Mouse (Mus musculus): ENCODE results near the gene Osbpl5. TPM values are rescaled to one million over a fixed set of nuclear protein-coding genes. Genes with fewer than 3 reads are reported as not detected.

The Osbpl5 gene
- total RNA-seq, 2 experiments from 2014 or later, result 42.3 to 50.7 TPM

DNA sequence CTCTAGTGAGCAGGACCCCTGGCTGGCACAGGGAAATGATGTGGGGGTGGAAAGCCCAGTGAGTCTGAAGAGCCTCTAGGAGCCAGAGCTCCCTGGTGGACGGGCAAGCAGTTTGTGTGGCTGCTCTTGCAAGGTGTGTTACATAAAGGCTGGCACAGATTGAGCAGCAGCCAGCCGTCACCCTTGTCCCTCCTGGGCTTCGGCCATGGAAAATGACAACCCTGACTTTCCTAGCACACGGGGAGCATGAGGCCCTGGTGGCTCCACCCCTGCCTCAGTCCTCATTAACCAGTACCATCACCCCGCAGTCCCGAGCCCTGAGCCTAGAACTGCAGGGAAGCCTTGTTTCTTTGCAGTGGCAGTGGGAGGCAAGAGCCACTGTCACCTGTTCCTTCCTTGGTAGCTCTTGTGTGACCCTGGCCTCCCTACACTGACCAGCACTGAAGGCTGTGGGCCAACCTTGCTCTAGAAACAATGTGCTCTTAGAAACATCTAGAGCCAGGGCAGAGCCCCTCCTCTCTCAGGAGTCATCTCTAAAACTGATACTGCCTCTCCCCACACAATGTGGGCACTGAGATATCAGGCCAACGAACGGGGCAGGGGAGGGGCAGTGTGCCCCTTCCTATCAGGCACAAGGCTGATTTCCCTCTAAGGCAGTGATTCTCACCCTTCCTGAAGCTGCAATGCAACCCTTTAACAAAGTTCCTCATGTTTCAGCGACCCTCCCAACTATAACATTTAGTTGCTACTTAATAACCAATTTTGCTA lies 1.2 kb downstream of the Osbpl5 start:
- DNase-seq (ENCODE audit: low spot score in 2 of 2), result no peak

DNA sequence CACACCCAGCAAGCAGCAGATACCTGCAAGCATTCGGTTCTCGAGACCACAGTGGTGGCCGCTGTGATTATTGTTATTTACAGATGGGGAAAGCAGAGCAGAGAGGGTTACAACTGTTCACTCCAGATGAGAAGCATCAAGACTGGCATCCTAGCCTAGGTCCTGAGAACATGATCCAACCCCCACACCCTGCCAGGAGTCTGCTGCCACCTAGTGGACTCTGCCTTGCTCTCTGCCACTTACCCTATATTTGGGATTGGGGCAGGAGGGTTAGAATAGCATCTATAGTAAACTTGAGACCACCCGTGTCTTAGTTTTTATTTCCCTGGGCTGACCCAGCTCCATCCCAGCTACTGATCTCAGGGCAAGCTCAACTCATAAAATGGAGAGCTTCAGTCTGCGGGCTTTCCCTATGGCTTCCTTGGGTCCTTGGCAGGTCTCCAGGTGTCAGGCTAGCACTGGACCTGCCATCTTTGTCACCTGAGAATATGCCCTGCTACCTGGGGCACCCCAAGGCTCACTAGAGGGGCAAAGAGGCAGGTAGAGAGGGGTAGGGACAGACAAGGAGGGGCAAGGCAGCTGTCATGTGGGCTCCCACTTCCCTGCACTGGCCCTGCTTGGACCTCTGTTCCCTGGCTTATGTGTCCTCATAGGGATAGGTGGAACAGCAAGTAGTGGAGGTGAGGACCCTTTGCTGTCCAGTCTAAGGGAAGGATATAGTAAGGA lies 2.6 kb downstream of the Osbpl5 start:
- no peak for DNase-seq (ENCODE audit: low spot score in 2 of 2)

DNA sequence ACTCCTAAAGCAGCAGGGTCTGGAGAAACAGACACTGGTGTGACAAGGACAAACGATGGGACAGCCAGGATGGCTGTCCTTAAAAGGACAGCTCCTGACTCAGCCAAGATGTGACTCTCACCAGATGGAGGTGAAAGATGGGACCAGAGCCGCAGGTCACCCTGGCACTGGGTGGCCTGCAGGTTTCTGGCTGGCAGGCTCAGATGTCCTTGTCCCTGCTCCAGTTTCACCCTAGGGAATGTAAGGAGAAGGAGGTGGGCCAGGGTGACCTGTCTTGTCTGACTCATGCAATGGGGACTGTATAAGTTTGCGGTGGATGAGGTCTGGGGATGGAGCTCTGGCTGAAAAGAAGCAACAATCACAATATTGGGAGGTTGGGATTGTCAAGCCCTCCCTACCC lies 4.2 kb downstream of the Osbpl5 start:
- no peak for DNase-seq (ENCODE audit: low spot score in 2 of 2)

DNA sequence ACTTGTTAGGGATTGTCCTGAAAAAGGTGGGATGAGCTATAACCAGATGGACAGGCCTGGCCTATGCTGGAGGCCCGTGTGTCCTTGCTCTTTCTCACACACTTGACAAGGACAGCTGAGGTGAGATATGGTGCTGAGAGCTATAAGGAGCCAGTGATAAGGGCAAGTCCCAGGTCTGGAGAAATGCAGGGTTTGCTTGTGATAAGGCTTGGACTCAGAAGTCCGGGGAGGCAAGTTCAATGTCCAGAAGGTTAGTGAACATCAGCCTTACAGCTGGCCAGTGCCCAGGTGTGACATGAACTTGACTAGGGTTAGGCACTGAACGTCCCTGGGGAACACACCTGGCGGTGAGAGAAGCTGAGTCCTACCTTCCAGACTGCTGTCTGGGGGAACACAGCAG lies 4.7 kb downstream of the Osbpl5 start:
- no peak for DNase-seq (ENCODE audit: low spot score in 2 of 2)

DNA sequence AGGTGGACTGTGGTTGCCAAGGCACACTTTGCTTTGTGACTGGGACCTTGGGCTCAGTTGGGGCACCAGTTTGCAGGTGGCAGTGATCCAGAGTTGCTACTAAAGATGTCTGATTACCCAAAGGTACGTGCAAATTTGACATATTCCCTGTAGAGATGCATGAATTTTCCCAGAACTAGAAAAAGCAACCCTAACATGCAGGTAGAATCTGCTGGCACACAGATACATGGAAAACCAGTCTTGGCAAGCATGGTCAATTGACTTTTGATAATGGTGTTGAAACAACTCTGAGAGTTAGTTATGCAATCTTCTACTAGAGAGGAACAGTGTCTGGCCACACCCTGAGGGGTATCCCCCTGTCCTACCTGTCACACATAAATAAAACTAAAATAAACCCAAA lies 5.4 kb downstream of the Osbpl5 start:
- no peak for DNase-seq (ENCODE audit: low spot score in 2 of 2)

DNA sequence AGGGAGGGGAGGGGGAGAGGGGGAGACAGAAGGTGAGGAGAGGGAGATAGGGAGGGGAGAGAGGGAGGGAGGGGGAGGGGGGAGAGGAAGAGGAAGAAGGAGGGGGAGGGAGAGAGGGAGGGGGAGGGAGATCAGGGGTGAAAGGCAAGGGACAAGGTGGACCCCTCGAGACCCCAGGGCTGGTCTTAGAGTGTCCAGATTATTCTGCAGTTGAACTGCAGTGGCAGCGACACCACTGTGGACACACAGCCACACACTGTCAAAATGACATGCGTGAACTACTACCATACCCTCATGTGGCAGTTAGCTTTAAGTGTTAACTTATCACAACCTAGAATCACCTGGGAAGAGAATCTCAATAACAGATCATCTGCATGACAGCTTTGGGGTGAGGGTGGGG lies 7.7 kb downstream of the Osbpl5 start:
- no peak for DNase-seq (ENCODE audit: low spot score in 2 of 2)

DNA sequence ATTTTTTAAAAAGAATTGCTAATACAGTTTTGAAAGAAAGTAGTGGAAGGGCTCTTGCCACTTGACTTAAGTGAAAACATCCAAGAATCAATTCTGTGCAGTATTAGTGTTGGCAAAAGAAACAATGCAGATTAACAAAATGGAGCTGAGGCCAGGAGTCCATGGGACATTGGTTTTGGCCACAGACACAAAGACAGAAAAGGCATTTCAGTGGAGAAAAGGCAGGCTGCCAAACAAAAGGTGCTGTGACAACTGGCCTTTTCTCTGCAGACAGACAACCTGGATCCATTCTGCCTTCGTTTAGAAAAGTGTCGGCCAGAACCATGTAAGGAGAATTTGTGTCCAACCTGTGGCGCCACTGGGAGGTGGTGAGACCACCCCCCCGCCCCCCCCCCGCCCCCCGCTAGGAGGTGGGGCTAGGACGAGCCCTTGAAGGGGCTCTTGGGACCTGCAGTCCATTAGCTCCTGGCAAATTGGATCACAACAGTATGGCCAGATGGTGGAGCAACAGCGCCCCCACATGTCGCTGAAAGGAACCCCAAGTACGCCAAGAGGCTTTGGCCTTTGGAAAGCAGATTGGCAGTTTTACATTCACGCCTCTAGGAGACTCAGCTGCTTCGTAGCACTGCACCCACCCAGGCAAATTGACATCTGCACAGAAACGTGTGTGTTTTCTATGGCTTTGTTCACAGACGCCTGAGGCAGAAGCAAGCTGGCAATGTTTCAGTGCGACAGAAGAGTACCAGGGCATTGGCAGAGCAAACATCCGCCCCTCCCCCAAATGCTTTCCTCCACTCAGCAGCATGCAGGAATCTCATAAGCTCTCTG lies 8.5 kb downstream of the Osbpl5 start:
- peak; percentile 75 for DNase-seq (ENCODE audit: low spot score in 2 of 2)

DNA sequence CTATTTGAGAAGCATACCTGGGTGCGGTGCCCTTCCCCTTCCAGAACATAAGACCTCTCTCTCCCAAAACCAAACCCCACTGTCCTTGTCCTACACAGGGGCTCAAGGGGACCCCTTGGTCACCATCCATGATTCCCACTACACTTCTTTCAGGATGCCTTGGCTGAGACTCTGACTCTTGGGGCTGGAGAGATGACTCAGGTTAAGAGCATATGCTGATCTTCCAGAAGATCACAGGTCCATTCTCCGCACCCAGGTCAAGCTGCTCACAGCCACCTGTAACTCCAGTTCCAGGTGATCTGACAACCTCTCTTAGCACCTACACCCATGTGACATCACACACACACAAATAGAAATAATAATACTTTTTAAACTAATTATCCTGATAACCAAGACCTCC lies 16.1 kb downstream of the Osbpl5 start:
- DNase-seq (ENCODE audit: low spot score in 2 of 2), result no peak

DNA sequence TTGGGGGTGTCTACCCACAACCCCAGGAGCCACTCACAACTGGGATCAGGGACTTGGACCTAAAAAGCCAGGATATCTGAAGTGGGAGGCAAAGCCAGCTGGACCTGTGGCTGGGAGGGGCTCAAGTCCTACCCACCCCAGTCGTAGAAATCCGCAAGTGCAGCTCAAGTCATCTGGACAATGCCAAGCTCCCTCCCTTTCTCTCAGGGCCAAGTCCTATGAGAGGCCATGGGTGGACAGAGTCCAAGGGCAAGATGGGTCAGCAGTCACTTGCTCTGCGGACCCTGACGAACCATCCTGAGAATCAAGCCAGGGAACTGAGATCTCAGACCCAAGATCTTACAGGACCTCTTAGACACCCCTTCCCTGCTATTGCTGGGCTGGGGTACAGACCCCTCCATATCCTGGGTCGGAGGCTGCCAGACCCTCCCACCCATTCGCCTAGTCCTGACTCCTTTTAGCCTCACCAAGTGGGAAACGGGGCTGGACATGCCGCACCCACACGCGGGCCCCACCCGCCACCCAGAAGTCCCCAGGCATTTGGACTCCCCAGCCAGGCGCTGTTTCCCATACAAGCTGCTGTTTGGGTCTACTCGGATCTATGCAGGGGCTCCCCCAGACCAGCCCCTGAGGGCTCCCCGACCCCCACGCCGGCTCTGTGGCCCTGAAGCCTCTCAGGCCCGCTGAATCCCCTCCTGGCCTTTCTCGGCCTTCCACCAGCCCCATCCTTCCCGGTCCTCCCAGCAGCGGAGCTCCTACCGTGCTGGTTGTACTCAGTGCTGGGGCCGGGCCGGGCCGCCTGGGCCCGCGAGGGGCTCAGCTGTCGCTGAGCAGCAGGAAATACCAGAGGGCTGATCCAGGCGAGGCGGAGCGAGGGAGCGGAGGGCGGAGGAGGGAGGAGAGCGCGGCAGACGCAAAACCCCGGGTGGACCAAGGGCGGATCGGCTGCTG lies 17.0 kb downstream of the Osbpl5 start:
- DNase-seq (ENCODE audit: low spot score in 2 of 2), result peak; percentile 63 to 72

DNA sequence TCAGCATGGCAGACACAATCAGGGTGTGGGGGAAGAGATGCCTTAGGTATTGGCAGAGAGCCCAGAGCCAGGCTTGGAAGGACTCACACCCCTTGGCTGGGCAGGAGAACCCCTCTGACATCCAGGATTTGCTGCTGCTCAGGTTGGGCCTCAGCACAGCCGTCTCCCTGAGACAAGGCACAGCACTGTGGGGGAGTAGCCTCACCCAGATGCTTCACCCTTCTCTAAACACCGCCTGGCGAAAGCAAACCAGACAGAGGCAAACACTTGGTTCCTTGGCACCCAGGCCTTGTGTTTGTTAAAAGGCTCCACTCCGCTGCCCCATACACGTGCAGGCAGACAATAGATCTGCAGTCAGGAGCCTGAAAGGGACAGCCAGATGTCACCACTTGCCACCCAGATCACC lies 18.2 kb downstream of the Osbpl5 start:
- DNase-seq (ENCODE audit: low spot score in 2 of 2), result no peak

DNA sequence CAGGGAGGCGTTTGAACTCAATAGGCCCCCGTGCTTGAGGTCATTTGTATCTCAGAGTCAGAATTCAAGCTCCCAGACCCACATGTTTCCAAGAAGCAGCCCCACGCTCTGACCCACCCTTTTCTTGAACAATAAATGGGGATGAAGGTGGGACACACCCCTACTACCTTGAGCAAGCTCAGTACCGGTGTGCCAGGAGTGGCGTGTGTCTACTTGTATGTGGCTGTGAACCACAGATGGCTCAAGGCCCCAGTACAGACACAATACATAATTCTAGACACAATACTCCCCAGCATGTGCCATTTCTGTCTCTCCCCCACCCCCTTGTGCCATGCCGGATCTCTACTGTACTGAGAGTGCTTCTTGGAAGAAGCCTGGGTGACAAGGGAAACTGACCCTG lies 18.6 kb downstream of the Osbpl5 start:
- DNase-seq (ENCODE audit: low spot score in 2 of 2), result no peak

DNA sequence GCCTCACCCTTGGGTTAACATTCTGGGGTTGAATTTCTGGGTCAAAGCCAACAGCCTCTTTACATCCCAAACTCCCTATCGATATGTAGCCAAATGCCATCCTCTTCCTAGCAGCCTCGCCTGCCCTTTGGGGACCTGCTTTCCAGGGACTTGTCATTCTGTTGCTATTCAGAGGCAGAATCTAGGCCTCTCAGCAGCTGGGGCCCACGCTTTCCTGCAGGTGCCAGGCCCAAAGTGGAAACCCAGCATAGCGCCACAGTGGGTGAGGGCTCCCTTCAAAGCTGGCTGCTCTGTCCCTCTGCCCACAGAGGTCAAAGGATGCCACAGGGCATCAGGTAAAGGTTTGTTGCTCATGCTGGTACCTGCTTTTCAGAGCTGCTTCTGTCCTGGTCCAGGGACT lies 23.0 kb downstream of the Osbpl5 start:
- DNase-seq (ENCODE audit: low spot score in 2 of 2), result no peak

DNA sequence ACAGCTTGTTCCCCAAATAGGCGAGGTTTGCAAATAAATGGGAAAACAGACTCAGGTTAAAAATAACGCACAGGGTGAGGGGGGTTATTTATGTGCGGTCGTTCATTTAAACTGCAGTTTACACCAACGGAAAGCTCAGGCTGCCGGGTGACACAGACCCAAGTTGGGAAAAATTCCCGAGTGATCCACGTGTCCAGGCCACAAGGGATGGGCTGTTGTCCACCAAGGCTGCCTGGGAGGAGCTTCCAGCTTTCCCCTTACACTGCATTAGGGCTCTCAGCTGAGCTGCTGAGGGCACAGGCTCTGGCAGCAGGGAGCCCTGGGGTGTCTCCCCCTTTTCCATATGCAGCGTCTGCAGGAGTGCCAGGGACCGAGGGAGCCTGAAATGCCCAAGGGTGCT lies 26.9 kb downstream of the Osbpl5 start:
- no peak for DNase-seq (ENCODE audit: low spot score in 2 of 2)

DNA sequence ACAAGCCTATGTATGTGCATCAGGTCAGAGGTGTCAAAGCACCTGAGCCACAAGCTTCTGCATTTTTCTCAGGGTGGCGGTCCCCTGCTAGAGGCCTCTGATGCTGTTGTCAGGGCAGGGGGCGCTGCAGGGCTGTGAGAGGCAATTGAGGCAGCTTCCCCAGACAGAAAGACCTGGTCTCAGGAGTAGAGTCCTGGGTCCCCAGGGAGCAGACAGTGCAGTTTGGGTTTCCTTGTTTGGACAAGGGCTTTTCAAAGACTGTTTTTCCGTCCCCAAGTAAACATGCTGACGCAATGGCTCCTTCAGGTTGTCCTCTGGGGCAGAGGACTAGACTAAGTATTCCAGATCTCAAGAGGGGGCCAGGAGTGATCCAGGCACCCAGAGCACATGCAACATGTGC lies 30.4 kb downstream of the Osbpl5 start:
- no peak for DNase-seq (ENCODE audit: low spot score in 2 of 2)

DNA sequence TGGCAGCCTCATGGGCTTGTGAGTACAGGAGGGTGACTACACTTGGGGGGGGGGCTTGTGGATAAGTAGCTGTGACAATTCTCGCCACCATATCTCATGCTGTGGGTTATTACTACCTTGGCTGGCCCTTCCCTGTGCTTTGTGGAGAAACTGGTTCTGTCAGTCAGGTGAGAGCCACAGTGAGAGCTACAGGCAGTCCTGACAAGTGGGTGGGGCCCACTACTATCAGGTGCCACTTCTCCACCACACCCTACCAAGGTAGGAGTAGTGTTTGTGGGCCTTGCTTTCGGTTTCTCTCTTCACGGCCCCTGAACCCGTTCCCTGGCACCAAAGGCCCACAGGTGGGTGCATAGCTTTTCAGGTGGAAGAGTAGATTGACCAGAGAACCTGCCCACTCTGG lies 32.9 kb downstream of the Osbpl5 start:
- DNase-seq (ENCODE audit: low spot score in 2 of 2), result no peak

DNA sequence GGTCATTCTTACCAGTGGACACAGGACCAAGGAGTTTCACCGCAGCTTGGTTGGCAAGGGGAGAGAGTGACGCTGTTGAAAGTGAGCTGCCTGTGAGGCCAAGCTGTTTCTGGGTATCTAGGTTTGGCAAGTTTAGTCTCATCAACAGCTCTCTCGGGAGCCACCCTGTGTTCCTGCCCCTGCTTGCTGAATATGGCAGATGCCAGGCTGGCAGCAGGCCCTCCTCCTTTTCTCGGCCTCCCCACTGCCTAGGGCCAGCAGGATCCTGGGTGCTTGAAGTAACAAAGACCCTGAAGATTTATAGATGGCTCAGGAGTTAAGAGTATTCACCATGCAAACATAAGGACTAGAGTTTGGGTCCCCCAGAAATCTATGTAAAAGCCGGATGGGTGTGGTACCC lies 34.1 kb downstream of the Osbpl5 start:
- DNase-seq (ENCODE audit: low spot score in 2 of 2), result no peak

DNA sequence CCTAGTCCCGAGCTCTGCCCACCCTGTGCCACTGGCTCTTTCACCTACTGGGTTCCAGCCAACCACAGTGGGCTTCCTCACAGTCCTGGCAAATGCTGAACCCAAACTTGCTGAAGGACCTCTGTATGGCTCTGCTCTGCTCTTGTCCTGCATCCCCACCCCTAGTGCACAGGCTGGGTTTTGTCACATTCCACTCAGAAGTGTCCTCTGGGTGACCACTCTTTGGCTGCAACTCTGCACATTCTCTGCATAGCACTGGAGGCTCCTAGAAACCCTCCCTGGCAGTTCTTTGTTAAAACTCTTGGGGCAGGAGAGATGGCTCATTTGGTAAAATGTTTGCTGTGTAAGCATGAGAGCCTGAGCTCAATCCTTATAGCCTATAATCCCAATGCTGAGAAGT lies 39.0 kb downstream of the Osbpl5 start:
- no peak for DNase-seq (ENCODE audit: low spot score in 2 of 2)

DNA sequence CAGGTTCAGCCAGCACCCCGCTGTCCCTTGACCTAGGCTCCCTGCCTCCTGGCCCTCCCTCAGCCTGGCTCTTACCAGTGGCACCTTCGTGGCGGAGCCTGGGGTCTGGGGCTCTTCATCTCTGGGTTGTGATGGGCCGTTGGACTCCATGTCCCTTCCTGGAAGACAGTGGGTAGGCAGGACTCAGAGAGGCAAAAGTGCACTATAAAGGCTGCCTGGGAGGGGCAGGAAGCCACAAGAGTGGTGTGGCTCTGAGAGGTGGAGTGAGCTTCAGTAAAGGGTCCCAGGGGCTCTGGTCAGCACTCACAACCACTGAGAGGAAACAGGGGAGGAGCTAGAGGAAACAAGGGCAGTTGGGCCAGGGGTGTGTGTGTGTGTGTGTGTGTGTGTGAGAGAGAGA lies 43.4 kb downstream of the Osbpl5 start:
- DNase-seq (ENCODE audit: low spot score in 2 of 2), result no peak

DNA sequence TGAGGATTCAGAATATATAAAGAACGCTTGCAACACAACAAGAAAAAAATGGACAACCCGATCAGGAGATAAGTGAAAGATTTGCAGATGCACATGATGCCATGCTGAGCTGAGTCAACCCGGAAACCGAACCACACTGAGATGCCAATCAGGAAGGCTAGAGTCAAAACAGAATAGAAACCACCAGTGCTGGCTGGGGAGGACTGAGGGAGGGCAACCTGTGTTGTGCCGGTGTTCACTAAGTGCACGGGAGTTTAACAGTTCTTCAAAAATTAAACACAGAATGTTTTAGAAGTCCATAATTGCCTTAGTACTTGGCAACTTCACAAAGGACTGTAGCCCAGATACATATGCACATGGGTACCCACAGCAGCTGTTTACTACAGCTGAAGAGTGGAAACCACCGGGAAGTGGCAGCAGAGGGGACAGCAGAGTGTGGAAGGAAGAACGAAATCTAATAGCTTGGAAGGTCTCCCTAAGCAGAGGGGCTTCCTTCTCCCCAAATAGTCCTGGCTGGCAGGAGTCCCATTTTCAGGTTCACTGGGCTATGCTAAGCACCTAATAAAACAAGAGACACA lies 43.9 kb downstream of the Osbpl5 start:
- DNase-seq (ENCODE audit: low spot score in 2 of 2), result no peak

DNA sequence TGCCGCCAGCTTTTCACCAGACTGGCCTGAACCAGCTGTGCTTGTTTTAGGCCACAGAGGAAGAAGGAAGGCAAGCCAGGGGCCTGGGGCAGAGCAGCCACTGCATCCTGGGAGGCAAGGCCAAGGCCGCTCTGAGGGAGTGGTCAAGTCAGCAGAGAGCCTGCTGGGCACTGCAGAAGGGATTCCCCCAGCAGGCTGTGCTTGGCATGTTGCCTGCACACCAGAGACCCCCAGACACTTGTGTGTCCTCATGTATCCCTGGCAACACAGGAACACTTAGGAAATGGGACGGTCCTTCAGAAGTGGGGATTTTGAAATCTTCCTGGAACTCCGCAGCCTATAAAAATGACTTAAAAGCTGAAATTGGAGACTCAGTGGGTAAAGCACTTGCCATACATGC lies 44.8 kb downstream of the Osbpl5 start:
- no peak for DNase-seq (ENCODE audit: low spot score in 2 of 2)

DNA sequence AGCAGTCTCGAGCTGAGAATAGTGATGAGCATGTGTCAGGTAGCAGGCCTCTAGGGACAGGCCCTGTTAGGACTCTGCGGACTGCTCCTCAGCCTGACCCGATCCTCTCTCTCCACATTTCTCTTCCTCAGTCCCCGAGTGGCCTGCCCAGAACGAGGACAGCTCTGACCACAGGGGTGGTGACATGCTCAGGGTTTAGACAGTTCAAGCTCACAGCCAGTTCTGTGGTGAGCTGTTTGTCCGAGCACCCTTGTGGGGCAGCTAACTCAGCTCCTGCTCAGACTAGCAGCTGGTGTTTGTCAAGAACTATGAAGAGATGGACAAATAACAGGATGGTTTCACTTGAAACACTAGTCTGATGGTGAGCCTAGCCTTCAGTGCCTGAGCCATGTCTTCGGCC lies 45.4 kb downstream of the Osbpl5 start:
- no peak for DNase-seq (ENCODE audit: low spot score in 2 of 2)

Data from adrenal gland, postnatal 4 days (tissue).